Mouse (Mus musculus): ENCODE data around the gene 9930111J21Rik2.
"Not testable (repeated sequence)": the region's sequence is repeated elsewhere in the genome, so short reads cannot be mapped to it uniquely, and the experiment has no call there.

The 9930111J21Rik2 gene

DNA sequence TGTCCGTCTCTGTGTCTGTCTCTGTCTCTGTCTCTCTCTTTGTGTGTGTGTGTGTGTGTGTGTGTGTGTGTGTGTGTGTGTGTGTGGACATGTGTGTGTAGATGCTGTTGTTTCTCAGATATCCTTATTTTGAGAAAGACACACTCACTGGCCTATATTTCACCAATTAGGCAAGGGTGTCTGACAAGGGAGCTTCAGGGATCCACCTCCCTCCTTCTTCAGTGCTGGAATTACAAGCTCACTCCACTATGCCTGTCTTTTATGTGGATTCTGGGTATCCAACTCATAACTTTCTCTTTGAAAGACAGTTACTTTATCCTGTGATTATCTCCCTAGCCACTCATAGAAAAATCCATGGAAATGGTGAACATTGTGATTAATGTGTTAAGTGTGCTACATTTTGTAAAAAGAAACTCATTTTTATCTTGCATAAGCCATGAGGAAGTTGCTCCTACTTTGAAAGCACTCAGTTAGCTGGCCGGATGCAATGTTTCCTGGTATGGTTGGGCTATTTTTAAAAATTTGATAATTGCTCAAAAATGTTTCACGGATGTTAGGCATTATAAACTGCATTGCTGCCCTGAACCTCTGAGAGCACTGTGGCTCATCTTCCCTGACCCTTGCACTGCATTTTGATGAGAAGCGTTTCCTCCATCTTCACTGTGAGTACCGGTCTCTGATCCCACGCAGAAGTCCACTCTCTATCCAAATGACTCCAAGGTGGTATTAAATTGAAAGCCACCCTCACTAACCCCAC, 25.1 kb upstream of the 9930111J21Rik2 start, which contains the start of gene Ifi47:
TSS of gene Ifi47 (plus strand) at position 587 of the 757 bp plus-strand sequence.
- DNase-seq = not testable (repeated sequence)

DNA sequence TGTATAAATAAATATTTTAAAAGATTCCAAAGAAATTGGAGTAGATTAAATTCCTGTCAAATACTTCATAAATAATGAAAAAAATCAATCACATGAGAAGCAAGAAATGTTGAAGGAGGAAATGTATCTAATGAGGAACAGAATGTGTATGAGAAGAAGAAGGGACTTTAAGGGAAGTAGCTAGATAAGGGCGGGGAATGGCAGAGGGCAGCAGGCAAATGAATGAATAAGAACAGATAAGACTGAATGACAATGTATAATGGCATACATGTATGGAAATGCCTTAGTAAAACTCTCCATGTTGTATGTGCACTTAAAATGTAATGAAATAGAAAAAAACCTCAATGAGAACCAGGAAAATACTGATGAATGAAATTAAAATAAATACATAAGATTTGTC, 17.3 kb upstream of the 9930111J21Rik2 start:
- DNase-seq = no peak

DNA sequence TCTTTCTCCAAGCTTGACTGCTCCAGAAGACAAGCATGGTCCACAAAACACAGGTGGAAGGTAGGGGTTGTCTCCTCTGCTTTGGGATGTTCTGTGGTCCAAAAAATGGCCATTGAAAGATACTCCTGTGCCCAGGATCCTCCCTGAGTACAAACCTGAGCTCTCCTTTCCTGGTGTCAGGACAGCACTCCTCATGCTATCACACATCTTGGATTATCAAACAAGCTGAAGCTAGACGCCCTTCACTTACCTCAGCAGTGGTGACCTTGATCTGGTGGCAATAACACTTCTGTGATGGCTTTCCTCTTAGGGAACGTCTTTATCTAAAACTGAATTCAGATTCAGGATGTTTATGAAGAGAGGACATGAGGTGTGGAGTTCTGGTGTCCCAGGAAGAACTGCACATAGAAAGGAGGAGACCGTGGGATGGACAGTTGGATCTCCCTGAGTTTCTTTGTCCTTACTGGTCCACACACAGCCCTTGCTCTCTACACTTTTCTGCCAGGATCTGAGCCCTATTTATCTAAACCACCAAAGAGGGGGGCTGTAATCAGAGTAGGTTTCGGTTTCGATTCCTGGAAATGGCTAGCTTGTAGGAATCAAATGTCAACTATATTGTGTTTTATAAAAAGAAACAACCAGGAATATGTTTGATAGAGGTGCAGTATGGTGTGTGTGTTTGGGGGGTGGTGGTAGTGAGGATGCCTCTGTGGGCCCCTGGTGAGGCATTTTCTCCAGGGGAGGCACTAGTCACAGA, 12.8 kb upstream of the 9930111J21Rik2 start, which contains the start of gene Tgtp2:
TSS of gene Tgtp2 (minus strand) at position 494 of the 757 bp plus-strand sequence.
- DNase-seq = not testable (repeated sequence)

DNA sequence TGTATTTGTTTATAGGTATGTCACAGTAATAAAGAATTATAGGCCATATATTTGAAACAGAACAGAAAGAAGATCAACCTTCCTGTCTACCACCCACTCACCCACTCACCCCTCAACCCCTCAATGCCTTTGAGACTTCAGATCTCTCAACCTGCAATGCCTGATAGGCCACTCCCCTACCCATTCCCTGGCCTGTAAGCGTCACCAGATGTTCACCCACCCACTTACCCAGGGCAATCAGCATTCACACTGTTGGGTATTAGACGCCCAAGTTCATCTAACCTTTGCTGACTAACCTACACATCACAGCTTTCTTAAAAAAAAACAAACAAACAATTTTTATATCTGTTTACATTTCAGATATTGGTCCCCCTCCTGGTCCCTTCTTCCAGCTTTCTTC, 10.8 kb upstream of the 9930111J21Rik2 start:
- DNase-seq = not testable (repeated sequence)

DNA sequence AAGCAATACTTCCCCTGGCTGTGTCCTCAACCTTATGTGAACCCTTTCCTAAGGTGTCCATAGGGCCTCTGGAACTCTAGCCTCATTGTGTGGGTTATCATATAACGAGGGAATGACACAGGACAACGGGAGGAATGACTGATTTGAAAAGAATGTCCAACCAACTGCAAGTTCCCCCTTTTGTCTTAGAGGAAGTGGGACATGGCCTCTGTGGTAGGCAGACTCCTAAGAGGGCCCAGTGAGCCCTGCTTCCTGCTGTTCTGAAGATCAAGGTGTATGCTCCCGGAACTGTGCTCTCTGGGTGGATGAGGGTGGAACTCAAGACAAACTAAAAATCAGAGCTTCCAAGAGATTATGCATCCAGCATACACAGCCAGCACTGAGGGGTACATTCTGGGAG, 9.0 kb upstream of the 9930111J21Rik2 start:
- not testable (repeated sequence) for DNase-seq

DNA sequence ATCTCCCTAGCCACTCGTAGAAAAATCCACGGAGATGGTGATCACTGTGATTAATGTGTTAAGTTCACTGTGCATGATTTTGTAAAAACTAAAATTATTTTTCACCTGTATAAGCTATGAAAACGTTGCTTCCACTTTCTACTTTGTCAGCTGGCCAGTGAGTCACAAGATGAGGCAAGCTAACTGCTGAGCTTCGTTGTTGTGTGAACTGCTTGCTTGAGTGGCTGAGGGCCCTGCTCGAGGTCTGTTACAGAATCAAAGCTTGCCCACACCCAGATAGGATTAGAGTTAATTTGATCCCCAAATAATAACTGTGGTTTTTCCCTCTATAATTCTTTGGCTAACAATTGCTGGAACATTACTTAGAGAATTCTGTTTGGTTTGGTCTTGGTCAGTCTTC, 852 bp upstream of the 9930111J21Rik2 start:
- DNase-seq = not testable (repeated sequence)

DNA sequence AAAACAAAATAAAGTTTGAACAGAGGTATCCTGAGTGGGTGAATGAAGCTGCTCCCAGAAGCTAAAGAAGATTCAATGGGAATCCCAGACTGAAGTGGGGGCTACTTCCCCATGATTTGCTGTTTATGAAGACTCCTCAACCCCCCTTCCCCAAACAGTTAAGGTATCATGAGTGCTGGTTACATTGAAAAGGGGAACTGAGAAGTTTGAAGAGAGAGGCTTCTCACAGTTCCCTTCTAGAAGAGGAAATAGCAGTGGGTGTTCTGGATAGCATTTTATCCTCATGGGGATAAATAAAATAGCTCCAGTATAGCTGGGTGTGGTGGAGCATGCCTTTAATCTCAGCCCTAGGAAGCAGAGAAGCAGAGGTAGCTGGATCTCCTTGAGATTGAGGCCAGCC, 978 bp downstream of the 9930111J21Rik2 start:
- not testable (repeated sequence) for DNase-seq

DNA sequence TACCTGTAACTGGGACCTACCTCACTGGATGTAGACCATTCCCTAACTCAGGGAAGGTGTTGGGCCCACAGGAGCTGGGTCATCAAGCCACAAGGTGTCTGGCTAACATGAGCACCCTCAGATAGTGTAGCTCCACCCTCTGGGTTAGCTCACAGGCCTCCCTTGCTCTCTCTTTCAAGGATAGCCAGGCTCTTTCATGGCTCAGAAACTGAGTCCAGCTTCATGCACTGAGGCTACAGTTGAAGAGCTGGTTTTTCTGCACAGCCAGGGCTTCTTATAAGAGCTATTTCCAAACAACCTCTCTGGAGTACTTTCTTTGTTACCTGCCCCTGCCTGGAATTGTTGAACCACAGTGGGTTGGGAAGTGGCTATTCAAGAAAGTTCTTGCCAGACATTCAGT, 39.0 kb downstream of the 9930111J21Rik2 start:
- DNase-seq = not testable (repeated sequence)

DNA sequence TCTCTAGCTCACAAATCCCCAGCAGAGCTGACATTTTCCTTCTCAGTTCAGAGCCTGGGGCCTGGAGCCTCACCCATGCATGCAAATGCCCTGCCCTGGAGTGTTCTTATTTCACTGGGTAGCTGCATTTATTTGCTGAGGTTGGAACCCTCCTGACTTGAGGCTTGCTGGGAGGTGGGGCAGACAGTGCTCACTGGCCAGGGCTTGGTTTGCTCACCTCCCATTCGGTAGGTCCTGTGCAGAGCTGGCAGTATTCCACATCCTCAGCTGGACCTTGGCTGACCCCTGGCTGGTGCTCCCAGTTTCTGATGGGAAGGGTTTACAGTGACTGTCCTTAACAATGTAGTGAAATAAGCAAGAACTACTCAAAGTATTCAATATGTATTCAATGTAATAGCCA, 44.3 kb downstream of the 9930111J21Rik2 start:
- DNase-seq = not testable (repeated sequence)

DNA sequence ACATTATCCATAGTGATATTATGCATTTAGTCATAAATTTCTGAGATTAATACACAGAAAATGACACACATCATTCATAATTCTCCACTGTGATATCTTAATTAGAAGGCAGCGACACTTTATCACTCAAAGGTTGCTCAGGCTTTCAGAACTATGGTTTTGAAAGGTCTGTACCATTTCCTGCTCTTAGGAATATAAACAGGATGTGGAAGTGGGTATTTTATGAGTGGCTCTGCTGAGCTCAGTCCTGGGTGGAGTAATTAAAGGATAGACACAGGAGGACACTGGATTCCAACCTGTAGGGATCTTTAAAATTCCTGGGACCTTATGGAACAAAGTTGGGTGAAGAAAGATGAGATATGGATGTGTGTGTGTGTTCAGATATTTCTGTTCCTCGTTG, 44.7 kb downstream of the 9930111J21Rik2 start:
- not testable (repeated sequence) for DNase-seq

DNA sequence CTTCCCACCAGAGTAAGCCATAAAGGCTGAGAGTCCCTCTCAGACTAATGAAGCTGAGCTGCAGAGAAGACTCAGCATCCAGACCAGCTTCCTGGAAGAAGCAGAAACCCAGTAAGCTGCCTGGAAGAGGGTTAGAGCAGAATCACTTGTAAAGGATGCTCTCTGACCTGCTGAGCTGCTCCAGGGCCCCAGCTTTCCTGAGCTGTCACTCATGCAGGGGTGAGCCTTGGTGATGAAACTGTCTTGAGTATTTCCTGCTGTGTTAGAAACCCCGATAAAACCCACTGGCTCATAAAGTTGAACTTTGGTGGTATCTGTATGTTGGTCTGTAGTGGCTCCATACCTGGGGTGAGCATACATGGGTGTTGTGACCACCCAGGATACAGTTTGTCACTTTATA, 50.6 kb downstream of the 9930111J21Rik2 start:
- DNase-seq = not testable (repeated sequence)

DNA sequence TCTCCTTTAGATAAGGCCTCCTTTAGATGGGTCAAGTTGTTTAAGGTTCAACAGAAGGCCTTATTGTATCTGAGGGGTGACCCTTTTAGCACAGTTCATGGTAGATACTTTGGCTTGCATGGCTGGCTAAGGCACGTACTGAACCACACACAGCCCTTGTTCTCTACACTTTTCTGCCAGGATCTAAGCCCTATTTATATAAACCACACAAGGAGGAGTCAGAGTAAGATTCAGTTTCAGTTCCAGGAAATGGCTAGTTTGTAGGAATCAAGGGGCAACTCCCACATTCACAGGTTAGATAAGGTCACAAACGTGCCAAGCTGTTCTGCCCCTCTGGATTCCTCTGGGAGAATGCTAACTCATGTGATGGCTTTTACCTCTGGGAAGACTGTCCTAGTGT, 57.0 kb downstream of the 9930111J21Rik2 start, which contains the start of gene Tgtp1:
TSS of gene Tgtp1 (minus strand) at position 155 of the 400 bp plus-strand sequence.
- DNase-seq = not testable (repeated sequence)

DNA sequence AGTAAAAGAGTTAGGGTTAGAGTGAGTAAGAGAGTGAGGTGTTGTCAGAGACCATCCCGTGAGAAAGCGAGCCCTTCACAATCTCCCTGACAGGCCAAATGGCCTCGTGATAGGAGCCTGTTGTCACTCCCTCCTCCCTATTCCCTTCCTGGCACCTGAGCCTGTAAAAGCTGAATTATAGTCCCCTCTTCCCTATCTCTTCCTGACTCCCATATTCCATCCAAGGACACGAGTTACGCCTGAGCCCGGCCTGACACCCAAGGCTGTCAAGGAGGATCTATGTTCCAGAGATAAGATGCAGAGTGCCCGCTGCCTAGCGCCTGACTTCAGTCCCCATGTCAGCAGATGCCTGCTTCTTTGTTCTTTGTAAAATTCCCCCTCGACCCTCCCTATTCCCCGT, 57.7 kb downstream of the 9930111J21Rik2 start:
- DNase-seq = not testable (repeated sequence)

DNA sequence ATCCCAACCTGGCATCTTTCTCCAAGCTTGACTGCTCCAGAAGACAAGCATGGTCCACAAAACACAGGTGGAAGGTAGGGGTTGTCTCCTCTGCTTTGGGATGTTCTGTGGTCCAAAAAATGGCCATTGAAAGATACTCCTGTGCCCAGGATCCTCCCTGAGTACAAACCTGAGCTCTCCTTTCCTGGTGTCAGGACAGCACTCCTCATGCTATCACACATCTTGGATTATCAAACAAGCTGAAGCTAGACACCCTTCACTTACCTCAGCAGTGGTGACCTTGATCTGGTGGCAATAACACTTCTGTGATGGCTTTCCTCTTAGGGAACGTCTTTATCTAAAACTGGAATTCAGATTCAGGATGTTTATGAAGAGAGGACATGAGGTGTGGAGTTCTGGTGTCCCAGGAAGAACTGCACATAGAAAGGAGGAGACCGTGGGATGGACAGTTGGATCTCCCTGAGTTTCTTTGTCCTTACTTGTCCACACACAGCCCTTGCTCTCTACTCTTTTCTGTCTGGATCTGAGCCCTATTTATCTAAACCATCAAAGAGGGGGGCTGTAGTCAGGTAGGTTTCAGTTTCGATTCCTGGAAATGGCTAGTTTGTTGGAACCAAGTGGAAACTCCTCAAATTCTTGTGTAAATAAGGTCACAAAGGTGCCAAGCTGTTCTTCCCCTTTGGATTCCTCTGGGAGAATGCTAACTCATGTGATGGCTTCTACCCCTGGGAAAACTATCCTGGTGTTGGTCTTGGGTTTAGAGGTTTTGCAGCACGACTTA, 59.1 kb downstream of the 9930111J21Rik2 start, which contains the start of gene Gm12185:
TSS of gene Gm12185 (minus strand) at position 487 of the 781 bp plus-strand sequence.
- DNase-seq = not testable (repeated sequence)

DNA sequence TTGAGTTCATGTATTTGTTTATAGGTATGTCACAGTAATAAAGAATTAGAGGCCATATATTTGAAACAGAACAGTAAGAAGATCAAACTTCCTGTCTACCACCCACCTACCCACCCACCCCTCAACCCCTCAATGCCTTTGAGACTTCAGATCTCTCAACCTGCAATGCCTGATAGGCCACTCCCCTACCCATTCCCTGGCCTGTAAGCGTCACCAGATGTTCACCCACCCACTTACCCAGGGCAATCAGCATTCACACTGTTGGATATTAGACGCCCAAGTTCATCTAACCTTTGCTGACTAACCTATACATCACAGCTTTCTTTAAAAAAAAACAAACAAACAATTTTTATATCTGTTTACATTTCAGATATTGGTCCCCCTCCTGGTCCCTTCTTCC, 61.1 kb downstream of the 9930111J21Rik2 start:
- not testable (repeated sequence) for DNase-seq

DNA sequence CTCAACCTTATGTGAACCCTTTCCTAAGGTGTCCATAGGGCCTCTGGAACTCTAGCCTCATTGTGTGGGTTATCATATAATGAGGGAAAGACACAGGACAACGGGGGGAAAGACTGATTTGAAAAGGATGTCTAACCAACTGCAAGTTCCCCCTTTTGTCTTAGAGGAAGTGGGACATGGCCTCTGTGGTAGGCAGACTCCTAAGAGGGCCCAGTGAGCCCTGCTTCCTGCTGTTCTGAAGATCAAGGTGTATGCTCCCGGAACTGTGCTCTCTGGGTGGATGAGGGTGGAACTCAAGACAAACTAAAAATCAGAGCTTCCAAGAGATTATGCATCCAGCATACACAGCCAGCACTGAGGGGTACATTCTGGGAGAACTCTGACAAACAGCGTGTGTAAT, 62.8 kb downstream of the 9930111J21Rik2 start:
- not testable (repeated sequence) for DNase-seq

DNA sequence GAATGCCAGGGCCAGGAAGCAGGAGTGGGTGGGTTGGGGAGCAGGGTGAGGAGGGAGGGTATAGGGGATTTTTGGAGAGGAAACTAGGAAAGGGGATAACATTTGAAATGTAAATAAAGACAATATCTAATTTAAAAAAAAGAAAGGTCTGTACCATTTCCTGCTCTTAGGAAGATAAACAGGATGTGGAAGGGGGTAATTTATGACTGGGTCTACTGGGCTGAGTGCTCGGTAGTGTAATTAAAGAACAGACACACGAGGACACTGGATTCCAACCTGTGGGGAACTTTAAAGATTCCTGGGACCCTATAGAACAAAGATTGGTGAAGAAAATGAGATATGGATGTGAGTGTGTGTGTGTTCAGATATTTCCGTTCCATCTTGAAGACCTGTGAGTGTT, 68.2 kb downstream of the 9930111J21Rik2 start:
- not testable (repeated sequence) for DNase-seq

DNA sequence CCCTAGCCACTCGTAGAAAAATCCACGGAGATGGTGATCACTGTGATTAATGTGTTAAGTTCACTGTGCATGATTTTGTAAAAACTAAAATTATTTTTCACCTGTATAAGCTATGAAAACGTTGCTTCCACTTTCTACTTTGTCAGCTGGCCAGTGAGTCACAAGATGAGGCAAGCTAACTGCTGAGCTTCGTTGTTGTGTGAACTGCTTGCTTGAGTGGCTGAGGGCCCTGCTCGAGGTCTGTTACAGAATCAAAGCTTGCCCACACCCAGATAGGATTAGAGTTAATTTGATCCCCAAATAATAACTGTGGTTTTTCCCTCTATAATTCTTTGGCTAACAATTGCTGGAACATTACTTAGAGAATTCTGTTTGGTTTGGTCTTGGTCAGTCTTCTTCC, 71.0 kb downstream of the 9930111J21Rik2 start:
- not testable (repeated sequence) for DNase-seq

DNA sequence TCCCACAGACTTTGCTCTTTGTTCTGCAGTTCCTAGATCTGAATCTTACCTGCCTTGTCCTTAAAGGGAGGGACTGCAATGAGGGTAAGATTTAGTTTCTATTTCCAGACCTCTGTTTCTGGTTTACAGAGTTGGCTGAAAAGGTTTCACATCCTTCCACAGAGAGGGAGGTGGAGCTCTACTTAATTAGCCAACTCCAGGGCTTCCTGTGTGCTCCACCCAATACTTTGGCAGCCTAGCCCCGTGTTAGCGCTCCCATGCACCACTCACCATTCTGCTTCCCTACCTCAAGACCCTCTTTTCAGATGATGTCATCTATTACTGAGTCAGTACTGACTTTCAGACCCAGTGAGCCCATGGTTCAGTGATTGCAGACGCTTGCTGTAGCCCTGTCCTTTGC, 71.8 kb downstream of the 9930111J21Rik2 start, which contains the start of gene 9930111J21Rik1:
TSS of gene 9930111J21Rik1 (minus strand) at position 148 of the 400 bp plus-strand sequence.
- DNase-seq = not testable (repeated sequence)

DNA sequence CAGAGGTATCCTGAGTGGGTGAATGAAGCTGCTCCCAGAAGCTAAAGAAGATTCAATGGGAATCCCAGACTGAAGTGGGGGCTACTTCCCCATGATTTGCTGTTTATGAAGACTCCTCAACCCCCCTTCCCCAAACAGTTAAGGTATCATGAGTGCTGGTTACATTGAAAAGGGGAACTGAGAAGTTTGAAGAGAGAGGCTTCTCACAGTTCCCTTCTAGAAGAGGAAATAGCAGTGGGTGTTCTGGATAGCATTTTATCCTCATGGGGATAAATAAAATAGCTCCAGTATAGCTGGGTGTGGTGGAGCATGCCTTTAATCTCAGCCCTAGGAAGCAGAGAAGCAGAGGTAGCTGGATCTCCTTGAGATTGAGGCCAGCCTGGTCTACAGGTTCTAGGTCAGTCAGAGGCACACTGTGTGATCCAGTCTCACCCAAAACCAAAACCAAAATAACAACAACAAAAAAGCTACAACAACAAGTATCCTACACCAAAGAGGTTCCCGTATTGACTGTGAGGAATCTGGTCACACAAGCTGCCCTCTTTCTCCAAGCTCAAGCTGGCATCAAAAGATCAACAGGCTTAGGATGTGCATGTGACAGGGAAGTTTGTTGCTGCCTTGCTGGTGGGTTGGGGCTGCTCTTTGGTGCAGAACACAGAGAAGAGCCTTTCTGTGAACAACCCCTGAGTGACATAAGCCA, 72.7 kb downstream of the 9930111J21Rik2 start, which contains the start of gene Olfr56:
TSS of gene Olfr56 (plus strand) at position 650 of the 700 bp plus-strand sequence.
- DNase-seq = not testable (repeated sequence)

DNA sequence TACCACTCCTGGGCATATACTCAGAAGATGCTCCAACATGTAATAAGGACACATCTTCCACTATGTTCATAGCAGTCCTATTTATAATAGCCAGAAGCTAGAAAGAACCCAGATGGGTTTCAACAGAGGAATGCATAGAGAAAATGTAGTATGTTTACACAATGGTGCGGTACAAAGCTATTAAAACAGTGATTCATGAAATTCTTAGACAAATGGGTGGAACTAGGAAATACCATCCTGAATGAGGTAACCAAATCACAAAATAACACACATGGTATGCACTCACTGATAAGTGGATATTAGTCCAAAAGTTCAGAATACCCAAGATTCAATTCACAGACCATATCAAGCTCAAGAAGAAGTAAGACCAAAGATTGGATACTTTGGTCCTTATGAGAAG, 76.4 kb downstream of the 9930111J21Rik2 start:
- DNase-seq = not testable (repeated sequence)
